Mouse (Mus musculus) hindbrain, embryonic 15.5 days (tissue): ENCODE measurements at regions not wholly inside any gene's neighbourhood (a gene's known extent, or its start where the extent isn't known, plus 50 kb on each side); places are given as distances from the start of the nearest gene placed in this dataset.

Experiments
- ATAC-seq: fragments of 200-750 bp; cut with Nextera tagmentation; 2 replicates; pipeline ENCODE4 v1.8.0; 2017; ENCODE audit warnings: low read depth, moderate number of reproducible peaks, moderate TSS enrichment; ENCODE audit not compliant: low FRiP score
- H3K27ac ChIP-seq: fragments of 300-500 bp; sonication (generic); replicated peaks from 2 replicates; pipeline ENCODE4 v1.5.1; 2015; ENCODE audit warnings: mild to moderate bottlenecking, inconsistent platforms
- H3K27me3 ChIP-seq: fragments of 300-500 bp; sonication (generic); 2 replicates; pipeline ENCODE4 v1.6.1; 2015; ENCODE audit warnings: control low read depth, inconsistent platforms
- H3K36me3 ChIP-seq: fragments of 300-500 bp; sonication (generic); 2 replicates; pipeline ENCODE4 v1.6.1; 2015; ENCODE audit warnings: control low read depth, inconsistent platforms
- H3K4me1 ChIP-seq: fragments of 300-500 bp; sonication (generic); replicated peaks from 2 replicates; pipeline ENCODE4 v1.6.1; 2015; ENCODE audit warnings: control low read depth, inconsistent platforms
- H3K4me2 ChIP-seq: fragments of 300-500 bp; sonication (generic); 2 replicates; pipeline ENCODE4 v1.6.1; 2015; ENCODE audit warnings: moderate library complexity, mild to moderate bottlenecking, inconsistent platforms
- H3K4me3 ChIP-seq: fragments of 300-500 bp; sonication (generic); 2 replicates; pipeline ENCODE4 v1.5.1; 2015; ENCODE audit warnings: mild to moderate bottlenecking, inconsistent platforms
- H3K9ac ChIP-seq: fragments of 300-500 bp; sonication (generic); 2 replicates; pipeline ENCODE4 v1.6.1; 2015; ENCODE audit warnings: inconsistent platforms
- H3K9me3 ChIP-seq: fragments of 300-500 bp; sonication (generic); 2 replicates; pipeline ENCODE4 v1.6.1; 2016; ENCODE audit warnings: control low read depth, inconsistent platforms
- WGBS: fragments of 180-500 bp; shearing (Covaris S2); methylation state at CpG from one replicate; pipeline ENCODE4 v1.1.7; 2015; 5-methylcytosine and 5-hydroxymethylcytosine counted together

DNA sequence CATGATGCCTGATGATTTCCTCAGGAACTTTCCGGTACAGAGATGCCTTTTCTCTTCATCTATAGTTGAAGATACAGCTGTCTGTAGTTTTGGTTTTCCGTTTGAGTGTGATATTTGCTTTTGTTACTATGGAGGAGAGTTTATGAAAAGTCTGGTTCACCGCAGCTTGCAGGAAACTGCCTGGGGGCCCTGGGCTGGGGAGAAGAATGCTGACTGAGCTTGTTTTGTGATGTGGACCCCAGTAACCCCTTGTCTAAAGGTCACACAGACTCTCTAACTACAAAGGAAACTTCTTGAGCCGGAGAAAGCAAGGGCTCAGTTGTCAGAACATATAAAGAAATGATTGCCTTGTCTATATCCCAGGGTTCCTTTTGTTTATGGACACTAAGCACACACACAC is 325.8 kb upstream of the Mki67 start:
- H3K9me3 ChIP-seq: no peaks in the 10 kb centered on the region
- H3K27ac ChIP-seq: no peak overlapping the region
- no peaks in the 10 kb centered on the region for H3K27me3 ChIP-seq
- H3K36me3 ChIP-seq: no peaks in the 10 kb centered on the region
- ATAC-seq: no peak
- H3K4me1 ChIP-seq: peaks cover 13% of the 10 kb centered on the region
- H3K4me3 ChIP-seq: no peak overlapping the region
- H3K4me2 ChIP-seq: no peak overlapping the region
- 61% methylated on average over 4 of the region's 4 CpGs for WGBS
- H3K9ac ChIP-seq: no peak overlapping the region

DNA sequence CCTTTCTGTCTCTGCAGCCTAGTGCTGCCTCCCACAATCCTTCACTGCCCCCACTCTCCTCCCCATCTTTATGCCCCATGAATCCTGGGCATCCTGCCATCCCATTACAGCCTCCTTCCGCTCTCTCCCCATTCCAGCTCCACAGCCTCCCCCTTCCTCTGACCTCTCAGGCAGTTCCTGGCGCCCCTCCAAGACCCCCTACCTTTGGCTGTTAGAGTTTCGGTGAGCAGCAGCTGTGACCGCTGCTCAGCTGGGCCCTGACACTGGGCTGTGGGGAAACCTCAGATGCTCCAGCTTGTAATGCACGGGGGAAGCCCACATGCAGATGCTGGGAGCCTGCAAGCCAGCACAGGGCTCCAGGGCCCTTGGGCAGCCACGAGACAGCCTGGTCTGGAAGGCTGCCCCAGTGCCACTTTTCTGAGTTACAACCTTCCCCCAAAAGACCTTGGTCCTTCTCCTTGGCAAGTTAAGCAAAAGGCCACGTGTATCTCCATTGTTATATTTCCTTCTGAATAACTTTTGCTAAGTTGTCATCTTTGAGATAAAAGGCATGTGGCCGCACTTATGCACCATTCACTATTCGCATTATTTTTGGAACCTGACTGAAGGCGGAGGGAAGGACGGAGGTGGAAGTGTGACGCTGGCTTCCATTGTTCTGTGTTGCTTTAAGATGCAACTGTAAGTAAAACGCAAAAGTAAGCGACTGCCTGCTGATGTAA is 330.6 kb upstream of the Mki67 start:
- 17% methylated on average over 14 of the region's 14 CpGs for WGBS
- Histone ChIP-seq H3K9ac (no peak overlapping the region), H3K27ac (peak overlapping the region; percentile 78), H3K27me3 (no peaks in the 10 kb centered on the region), H3K9me3 (no peaks in the 10 kb centered on the region), H3K4me1 (peaks cover 36% of the 10 kb centered on the region), H3K36me3 (no peaks in the 10 kb centered on the region), H3K4me2 (0 out of 2 replicates have a peak overlapping the region, but pooled peaks have one; percentile 5), H3K4me3 (no peak overlapping the region)
- peak; percentile 91 for ATAC-seq

- no peaks in the 10 kb centered on the region for H3K36me3 ChIP-seq
- no peak overlapping the region for H3K9ac ChIP-seq
- H3K27ac ChIP-seq: peak overlapping the region; percentile 78
- H3K4me1 ChIP-seq: peaks cover 36% of the 10 kb centered on the region
- ATAC-seq: peak; percentile 62
- H3K4me2 ChIP-seq: 0 out of 2 replicates have a peak overlapping the region, but pooled peaks have one; percentile 18
- 12% methylated on average over 7 of the region's 7 CpGs for WGBS
- no peak overlapping the region for H3K4me3 ChIP-seq
- H3K9me3 ChIP-seq: no peaks in the 10 kb centered on the region
- no peaks in the 10 kb centered on the region for H3K27me3 ChIP-seq
These were observed 331.3 kb upstream of the Mki67 start for GRCm38 (mm10) chr7:136047364-136047945.

- H3K27ac ChIP-seq: 0 out of 2 replicates have a peak overlapping the region, but pooled peaks have one; percentile 23
These were observed 332.9 kb upstream of the Mki67 start for GRCm38 (mm10) chr7:136048925-136049586.

GRCm38 (mm10) chr7:136049587-136049930 is 333.4 kb upstream of the Mki67 start:
- Histone ChIP-seq H3K27me3 (no peaks in the 10 kb centered on the region), H3K9ac (no peak overlapping the region), H3K9me3 (no peaks in the 10 kb centered on the region), H3K4me2 (no peak overlapping the region), H3K36me3 (no peaks in the 10 kb centered on the region), H3K27ac (0 out of 2 replicates have a peak overlapping the region, but pooled peaks have one; percentile 23), H3K4me3 (no peak overlapping the region), H3K4me1 (peaks cover 36% of the 10 kb centered on the region)
- WGBS: 29% methylated on average over 4 of the region's 4 CpGs
- ATAC-seq: no peak

More at GRCm38 (mm10) chr7:136048925-136049586, 332.9 kb upstream of the Mki67 start:
- WGBS: 50% methylated on average over 7 of the region's 8 CpGs
- H3K4me3 ChIP-seq: no peak overlapping the region
- no peaks in the 10 kb centered on the region for H3K27me3 ChIP-seq
- no peak overlapping the region for H3K4me2 ChIP-seq
- no peak for ATAC-seq
- H3K36me3 ChIP-seq: no peaks in the 10 kb centered on the region
- H3K4me1 ChIP-seq: peaks cover 36% of the 10 kb centered on the region
- H3K9ac ChIP-seq: no peak overlapping the region
- no peaks in the 10 kb centered on the region for H3K9me3 ChIP-seq

GRCm38 (mm10) chr7:136050116-136050515 is 334.0 kb upstream of the Mki67 start:
- Histone ChIP-seq H3K27ac (no peak overlapping the region; the same call in 1 of the 2 replicates), H3K9ac (no peak overlapping the region)

GRCm38 (mm10) chr7:136056876-136057484 is 340.8 kb upstream of the Mki67 start:
- Histone ChIP-seq H3K9me3 (no peaks in the 10 kb centered on the region), H3K27ac (peak overlapping the region; percentile 31; the same call in 1 of the 2 replicates), H3K4me3 (no peak overlapping the region), H3K4me2 (0 out of 2 replicates have a peak overlapping the region, but pooled peaks have one; percentile 11), H3K9ac (no peak overlapping the region), H3K36me3 (no peaks in the 10 kb centered on the region), H3K4me1 (peaks cover 31% of the 10 kb centered on the region), H3K27me3 (0 out of 2 replicates have a peak, but pooled peaks cover 2% of the 10 kb centered on the region)
- 45% methylated on average over 16 of the region's 16 CpGs for WGBS
- ATAC-seq: no peak

More at GRCm38 (mm10) chr7:136050116-136050515, 334.0 kb upstream of the Mki67 start:
- H3K36me3 ChIP-seq: no peaks in the 10 kb centered on the region
- no peak overlapping the region for H3K4me2 ChIP-seq
- 44% methylated on average over 3 of the region's 3 CpGs for WGBS
- H3K9me3 ChIP-seq: no peaks in the 10 kb centered on the region
- H3K4me1 ChIP-seq: peaks cover 36% of the 10 kb centered on the region
- H3K27me3 ChIP-seq: no peaks in the 10 kb centered on the region
- no peak overlapping the region for H3K4me3 ChIP-seq
- ATAC-seq: no peak

DNA sequence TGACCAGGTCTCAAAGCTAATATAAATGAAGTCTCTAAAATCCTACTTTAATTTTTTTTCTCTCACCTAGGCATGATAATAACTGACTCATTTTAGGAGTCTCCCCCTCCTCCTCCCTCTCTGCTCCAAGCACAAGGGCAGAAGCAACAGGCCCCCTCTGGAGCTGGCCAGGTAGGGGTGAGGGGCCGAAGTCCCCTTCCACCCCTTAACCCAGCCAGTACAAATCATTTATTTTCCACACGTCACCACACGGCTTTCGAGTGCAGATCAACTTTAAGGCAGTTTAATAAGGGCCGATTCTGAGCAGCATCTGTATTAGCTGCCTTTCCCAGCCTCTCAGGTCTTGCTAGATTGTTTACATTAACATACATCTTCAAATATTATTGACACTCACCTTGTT is 342.2 kb upstream of the Mki67 start:
- 0 out of 2 replicates have a peak overlapping the region, but pooled peaks have one; percentile 53 for H3K27ac ChIP-seq
- H3K4me3 ChIP-seq: no peak overlapping the region
- 41% methylated on average over 5 of the region's 5 CpGs for WGBS
- H3K4me1 ChIP-seq: peaks cover 31% of the 10 kb centered on the region
- 0 out of 2 replicates have a peak overlapping the region, but pooled peaks have one; percentile 9 for H3K4me2 ChIP-seq
- no peaks in the 10 kb centered on the region for H3K36me3 ChIP-seq
- H3K27me3 ChIP-seq: 0 out of 2 replicates have a peak, but pooled peaks cover 2% of the 10 kb centered on the region
- no peak overlapping the region for H3K9ac ChIP-seq
- no peak for ATAC-seq
- H3K9me3 ChIP-seq: no peaks in the 10 kb centered on the region

- WGBS: 62% methylated on average over 14 of the region's 14 CpGs
- H3K4me1 ChIP-seq: peaks cover 31% of the 10 kb centered on the region
- peak overlapping the region; percentile 63 for H3K27ac ChIP-seq
- H3K27me3 ChIP-seq: 0 out of 2 replicates have a peak, but pooled peaks cover 2% of the 10 kb centered on the region
- H3K9ac ChIP-seq: no peak overlapping the region
- no peaks in the 10 kb centered on the region for H3K36me3 ChIP-seq
- H3K4me2 ChIP-seq: no peak overlapping the region
- ATAC-seq: no peak
- H3K9me3 ChIP-seq: no peaks in the 10 kb centered on the region
- no peak overlapping the region for H3K4me3 ChIP-seq
These were observed 342.9 kb upstream of the Mki67 start for GRCm38 (mm10) chr7:136058751-136059681.

GRCm38 (mm10) chr7:136059896-136060295 is 343.7 kb upstream of the Mki67 start:
- peak overlapping the region; percentile 86; the same call in 1 of the 2 replicates for H3K27ac ChIP-seq

More at GRCm38 (mm10) chr7:136059896-136060295, 343.7 kb upstream of the Mki67 start:
- Histone ChIP-seq H3K9ac (no peak overlapping the region), H3K9me3 (no peaks in the 10 kb centered on the region), H3K4me2 (peak overlapping the region; percentile 62), H3K36me3 (no peaks in the 10 kb centered on the region), H3K4me1 (peaks cover 31% of the 10 kb centered on the region), H3K27me3 (0 out of 2 replicates have a peak, but pooled peaks cover 2% of the 10 kb centered on the region), H3K4me3 (no peak overlapping the region)
- 24% methylated on average over 11 of the region's 11 CpGs for WGBS
- no peak for ATAC-seq
